Mouse (Mus musculus): ENCODE measurements around the gene Btbd35f26. TPM values are rescaled to one million over a fixed set of nuclear protein-coding genes. Genes with fewer than 3 reads are reported as not detected.

Btbd35f26 gene
- polyA plus RNA-seq (2017; shearing (Covaris generic)), result not detected

DNA sequence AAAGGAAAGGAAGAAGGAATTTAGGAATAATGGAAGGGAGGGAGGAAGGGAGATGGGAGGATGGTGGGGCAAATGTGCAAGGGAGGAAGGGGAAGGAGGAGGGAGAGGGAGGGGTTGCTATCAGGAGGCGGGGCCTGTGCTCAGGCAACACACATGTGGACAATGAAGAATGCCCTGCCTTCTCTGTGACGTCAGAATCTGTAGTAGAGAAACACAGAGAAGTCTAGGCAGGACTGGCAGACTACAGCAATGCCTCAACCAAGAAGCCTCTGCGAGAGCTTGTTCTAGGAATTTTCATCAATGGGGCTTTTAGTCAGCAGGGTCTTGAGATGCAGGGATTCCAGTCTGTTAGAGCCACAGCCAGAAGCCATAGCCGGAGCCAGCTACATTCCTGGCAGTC is at the start of gene Btbd35f26:
Gene Btbd35f26, plus strand, starts transcription at position 301 of the 400 bp plus-strand sequence.

DNA sequence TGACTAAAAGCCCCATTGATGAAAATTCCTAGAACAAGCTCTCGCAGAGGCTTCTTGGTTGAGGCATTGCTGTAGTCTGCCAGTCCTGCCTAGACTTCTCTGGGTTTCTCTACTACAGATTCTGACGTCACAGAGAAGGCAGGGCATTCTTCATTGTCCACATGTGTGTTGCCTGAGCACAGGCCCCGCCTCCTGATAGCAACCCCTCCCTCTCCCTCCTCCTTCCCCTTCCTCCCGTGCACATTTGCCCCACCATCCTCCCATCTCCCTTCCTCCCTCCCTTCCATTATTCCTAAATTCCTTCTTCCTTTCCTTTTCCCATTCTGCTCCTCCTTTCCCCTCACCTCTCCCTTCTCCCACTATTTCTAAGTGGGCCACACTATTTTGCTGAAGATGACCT is 47.6 kb downstream of the Btbd35f26 start, which contains the start of gene Btbd35f19:
Gene Btbd35f19, minus strand, starts transcription at position 101 of the 400 bp plus-strand sequence.

Other genes starting within 250 kb of the Btbd35f26 start
- not detected for gene Btbd35f29, start 218.8 kb upstream of the Btbd35f26 start, polyA plus RNA-seq (2017; shearing (Covaris generic))
- gene Spin2f, start 82.6 kb upstream of the Btbd35f26 start, polyA plus RNA-seq (2017; shearing (Covaris generic)), result not detected
- not detected for gene Btbd35f19, start 47.5 kb downstream of the Btbd35f26 start, polyA plus RNA-seq (2017; shearing (Covaris generic))
- gene Gm21883, start 237.8 kb downstream of the Btbd35f26 start, polyA plus RNA-seq (2017; shearing (Covaris generic)), result not detected